Mouse (Mus musculus): Measurements from ENCODE around the gene Camkk1.

GRCm38 (mm10) chr11:72996781-72997180 is 22.0 kb upstream of the Camkk1 start:
- TF ChIP-seq CTCF (IDR thresholded peaks at IDR 0.05; ENCODE audit: control insufficient read depth, insufficient read depth, low read length) (no peak), POLR2A (IDR thresholded peaks at IDR 0.05; ENCODE audit: borderline replicate concordance, control insufficient read depth, low read depth, low read length) (no peak)
